ENCODE assay signal across 22 mouse cellular contexts in genomic region chr14:58638337-58638696, GRCm38 (mm10).
DNase-seq lines count a peak whose midpoint lies in the region; ATAC-seq and TF ChIP-seq lines count a peak whose summit lies in the region.
"Had no signal": no experiment of that assay in that cellular context is flagged by ENCODE, and none has a peak within 500 bp of the region (broad histone marks: within the 10 kb centered on the region; RNA-seq: fewer than 3 reads in every experiment).

No protein-coding gene starts in this region.

- no peak for TF ChIP-seq CTCF in heart, adult 2 months (IDR thresholded peaks at IDR 0.05)

- H3K27ac ChIP-seq in heart, adult 2 months, result no peak overlapping the region
- no peak overlapping the region for H3K27ac ChIP-seq in embryonic facial prominence, embryonic 15.5 days (replicated peaks)
- H3K27ac ChIP-seq in forebrain, embryonic 16.5 days (ENCODE audit: low read length), result no peak overlapping the region
- H3K27ac ChIP-seq in limb, embryonic 14.5 days (replicated peaks; ENCODE audit: low read depth, low read length), result no peak overlapping the region
- H3K27ac ChIP-seq: hindbrain, embryonic 10.5 days; hindbrain, postnatal 0 days; macrophage had no signal

- no peaks in the 10 kb centered on the region for H3K79me2 ChIP-seq in heart, adult 2 months (replicated peaks; ENCODE audit: control insufficient read depth, insufficient read depth, low read length)

- no peak for TF ChIP-seq POLR2A in heart, adult 2 months (IDR thresholded peaks at IDR 0.05; ENCODE audit: insufficient read depth, low read depth, low read length)
- TF ChIP-seq POLR2A in limb, embryonic 14.5 days (IDR thresholded peaks at IDR 0.05; ENCODE audit: borderline replicate concordance, extremely low read depth, insufficient read depth, insufficient read length), result no peak

- H3K27me3 ChIP-seq in heart, adult 2 months (ENCODE audit: control insufficient read depth, insufficient read depth, low read length), result no peaks in the 10 kb centered on the region; the same call in 1 of the 2 replicates
- peaks cover 19% of the 10 kb centered on the region; the same call in 1 of the 2 replicates for H3K27me3 ChIP-seq in embryonic facial prominence, embryonic 15.5 days
- peaks cover 3% of the 10 kb centered on the region for H3K27me3 ChIP-seq in forebrain, embryonic 16.5 days (replicated peaks; ENCODE audit: control insufficient read depth, insufficient read depth, low read length)
- no peaks in the 10 kb centered on the region for H3K27me3 ChIP-seq in limb, embryonic 14.5 days (ENCODE audit: control insufficient read depth, insufficient read depth, low read length)

- no peak for TF ChIP-seq EP300 in heart, adult 2 months (IDR thresholded peaks at IDR 0.05; ENCODE audit: insufficient read depth, low read depth, low read length)

- H3K4me3 ChIP-seq in heart, adult 2 months, result no peak overlapping the region
- H3K4me3 ChIP-seq in embryonic facial prominence, embryonic 15.5 days (replicated peaks), result no peak overlapping the region
- no peak overlapping the region for H3K4me3 ChIP-seq in forebrain, embryonic 16.5 days (replicated peaks; ENCODE audit: low read length)
- no peak overlapping the region for H3K4me3 ChIP-seq in limb, embryonic 14.5 days (replicated peaks; ENCODE audit: low read length)
- H3K4me3 ChIP-seq: hindbrain, embryonic 10.5 days had no signal

- H3K9ac ChIP-seq in heart, adult 2 months (ENCODE audit: low read depth, low read length), result no peak overlapping the region
- no peak overlapping the region for H3K9ac ChIP-seq in embryonic facial prominence, embryonic 15.5 days
- H3K9ac ChIP-seq in forebrain, embryonic 16.5 days (replicated peaks; ENCODE audit: low read depth, low read length), result no peak overlapping the region
- H3K9ac ChIP-seq in limb, embryonic 14.5 days (ENCODE audit: low read depth, low read length, severe bottlenecking), result no peak overlapping the region

- H3K36me3 ChIP-seq in heart, adult 2 months (ENCODE audit: control insufficient read depth, insufficient read depth, low read length), result no peaks in the 10 kb centered on the region
- H3K36me3 ChIP-seq in embryonic facial prominence, embryonic 15.5 days, result no peaks in the 10 kb centered on the region
- no peaks in the 10 kb centered on the region for H3K36me3 ChIP-seq in forebrain, embryonic 16.5 days (ENCODE audit: control insufficient read depth, insufficient read depth)
- H3K36me3 ChIP-seq in limb, embryonic 14.5 days (ENCODE audit: control insufficient read depth, insufficient read depth, low read length), result no peaks in the 10 kb centered on the region
- H3K36me3 ChIP-seq: G1E; hindbrain, embryonic 10.5 days had no signal

- intact Hi-C loops in heart, adult 2 months (cut with DNase I), result no loop called here

- H3K4me1 ChIP-seq in heart, adult 2 months (ENCODE audit: control insufficient read depth, insufficient read depth, low read length), result no peaks in the 10 kb centered on the region
- 0 out of 2 replicates have a peak, but pooled peaks cover 9% of the 10 kb centered on the region for H3K4me1 ChIP-seq in embryonic facial prominence, embryonic 15.5 days
- peaks cover 13% of the 10 kb centered on the region for H3K4me1 ChIP-seq in forebrain, embryonic 16.5 days (replicated peaks; ENCODE audit: control insufficient read depth, insufficient read depth, low read length)
- H3K4me1 ChIP-seq in limb, embryonic 14.5 days (ENCODE audit: control insufficient read depth, insufficient read depth, low read length), result peaks cover 10% of the 10 kb centered on the region; the same call in 1 of the 2 replicates

- no peaks in the 10 kb centered on the region for H3K9me3 ChIP-seq in embryonic facial prominence, embryonic 15.5 days (replicated peaks)
- H3K9me3 ChIP-seq in forebrain, embryonic 16.5 days (ENCODE audit: control insufficient read depth, low read length), result no peaks in the 10 kb centered on the region
- H3K9me3 ChIP-seq in limb, embryonic 14.5 days (ENCODE audit: control insufficient read depth, low read length), result no peaks in the 10 kb centered on the region
- H3K9me3 ChIP-seq: hindbrain, embryonic 10.5 days had no signal

- 0 out of 2 replicates have a peak, but pooled peaks have one; percentile 29 for ATAC-seq in embryonic facial prominence, embryonic 15.5 days (ENCODE audit: insufficient number of reproducible peaks, low FRiP score, low TSS enrichment, low read depth)
- ATAC-seq in forebrain, embryonic 16.5 days, result peak; percentile 49
- ATAC-seq in limb, embryonic 14.5 days (ENCODE audit: low FRiP score, low read depth), result peak; percentile 60; the same call in 1 of the 2 replicates
- ATAC-seq: hindbrain, postnatal 0 days; intestine, postnatal 0 days had no signal

- WGBS in heart, adult 2 months, result 90% methylated on average over 7 of the region's 7 CpGs
- 38% methylated on average over 7 of the region's 7 CpGs for WGBS in embryonic facial prominence, embryonic 15.5 days
- 34% methylated on average over 7 of the region's 7 CpGs for WGBS in forebrain, embryonic 16.5 days
- WGBS in limb, embryonic 14.5 days, result 17% methylated on average over 7 of the region's 7 CpGs

- no peak overlapping the region for H3K4me2 ChIP-seq in embryonic facial prominence, embryonic 15.5 days (replicated peaks)
- H3K4me2 ChIP-seq in forebrain, embryonic 16.5 days (ENCODE audit: low read length), result no peak overlapping the region
- no peak overlapping the region for H3K4me2 ChIP-seq in limb, embryonic 14.5 days (replicated peaks; ENCODE audit: low read depth, low read length, severe bottlenecking)
- H3K4me2 ChIP-seq: liver, embryonic 11.5 days; midbrain, embryonic 11.5 days had no signal

- peak; percentile 40 for DNase-seq in heart, adult 11 months
- DNase-seq in heart, adult 2 months, result no peak
- DNase-seq in limb, embryonic 14.5 days (ENCODE audit: low spot score), result peak; percentile 51
- no peak for DNase-seq in T-cell, adult 2 months (ENCODE audit: low spot score)
- DNase-seq in frontal cortex, postnatal 14 days (ENCODE audit: low spot score in 2 of 2), result no peak
- no peak for DNase-seq in thymus, postnatal 36 days
- DNase-seq: adrenal gland, postnatal 36 days; cerebellum, adult 18-20 months; cerebellum, postnatal 36 days; gastrocnemius, postnatal 25 days; lung, adult 2 months; right cerebral cortex, postnatal 25 days; thymus, adult 18-20 months had no signal

Comparison
In these comparisons a context has a peak if more than half of its experiments do, and no peak if none do; other contexts are left out.
1. DNase-seq: peak in heart, adult 11 months (single experiment) and limb, embryonic 14.5 days (single experiment); none in heart, adult 2 months (0 of 2), T-cell, adult 2 months (single experiment), frontal cortex, postnatal 14 days (0 of 2) and thymus, postnatal 36 days (0 of 2).
2. Peak in every context shown above with its lines, with median percentiles within 50 percentile points of each other: ATAC-seq.